Mouse (Mus musculus) hindbrain, postnatal 0 days (tissue): ENCODE data around the gene Nosip. TPM values are rescaled to one million over a fixed set of nuclear protein-coding genes. Genes with fewer than 3 reads are reported as not detected.

Experiments used
- ATAC-seq: fragments of 200-750 bp; cut with Nextera tagmentation; 2 replicates; pipeline ENCODE4 v1.8.0; 2017; ENCODE audit warnings: mild to moderate bottlenecking, moderate TSS enrichment, moderate library complexity
- DNase-seq: peaks from one replicate; pipeline ENCODE4 v3.0.0-alpha.2; 2015; ENCODE audit warnings: low spot score
- H3K27ac ChIP-seq: fragments of 300-500 bp; sonication (generic); 2 replicates; pipeline ENCODE4 v1.5.1; 2014; ENCODE audit warnings: mild to moderate bottlenecking
- H3K27me3 ChIP-seq: fragments of 300-500 bp; sonication (generic); 2 replicates; pipeline ENCODE4 v1.6.1; 2014; ENCODE audit warnings: low read length, mixed read lengths; ENCODE audit not compliant: insufficient read depth
- H3K36me3 ChIP-seq: fragments of 300-500 bp; sonication (generic); 2 replicates; pipeline ENCODE4 v1.6.1; 2014; ENCODE audit warnings: low read length, mixed read lengths; ENCODE audit not compliant: insufficient read depth
- H3K4me1 ChIP-seq: fragments of 300-500 bp; sonication (generic); 2 replicates; pipeline ENCODE4 v1.6.1; 2014; ENCODE audit warnings: antibody characterized with exemption, low read length, mixed read lengths; ENCODE audit not compliant: insufficient read depth
- H3K4me2 ChIP-seq: fragments of 300-500 bp; sonication (generic); 2 replicates; pipeline ENCODE4 v1.6.1; 2014; ENCODE audit warnings: low read depth, mild to moderate bottlenecking, low read length, moderate library complexity, mixed read lengths
- H3K4me3 ChIP-seq: fragments of 300-500 bp; sonication (generic); 2 replicates; pipeline ENCODE4 v1.5.1; 2014; ENCODE audit warnings: low read length
- H3K9ac ChIP-seq: fragments of 300-500 bp; sonication (generic); replicated peaks from 2 replicates; pipeline ENCODE4 v1.6.1; 2014; ENCODE audit warnings: mild to moderate bottlenecking, low read length, moderate library complexity, mixed read lengths
- H3K9me3 ChIP-seq: fragments of 300-500 bp; sonication (generic); 2 replicates; pipeline ENCODE4 v1.6.1; 2016; ENCODE audit warnings: low read length, mixed read lengths
- CTCF ChIP-seq: IDR thresholded peaks from 2 replicates; pipeline ENCODE4 v1.5.1; 2016; ENCODE audit warnings: antibody characterized with exemption, control low read depth, low read depth
- WGBS: fragments of 180-500 bp; shearing (Covaris S2); extraction: QIAGEN DNeasy Blood & Tissue Kit; methylation state at CpG from one replicate; pipeline ENCODE4 v1.1.7; 2014; 5-methylcytosine and 5-hydroxymethylcytosine counted together
- microRNA counts: library from miRNA; unstranded; fragments of <30 nt; microRNA quantifications from one replicate; lab custom pipeline; 2015
- microRNA-seq, 2 experiments: library from miRNA; unstranded; fragments of <30 nt; microRNA quantifications; one replicate each; pipeline ENCODE4; 2016
- polyA plus RNA-seq: library from polyadenylated mRNA; unstranded; fragments of >200 nt; fragmentation: Nextera tagmentation; extraction: Ambion mirVana; gene quantifications from 2 replicates; pipeline ENCODE4 v1.2.1, GENCODE M21; 2015
- total RNA-seq: library from RNA; depleted of rRNA; stranded (reverse); fragments of >200 nt; gene quantifications from 2 replicates; pipeline ENCODE4 v1.2.3, GENCODE M21; 2014; rRNA removed

Gene Nosip
- total and polyA plus RNA-seq, 2 experiments from 2014 or later, result 67.4 to 83.1 TPM

GRCm38 (mm10) chr7:45126844-45127699, 64.8 kb downstream of the Nosip start:
- H3K9me3 ChIP-seq, result no peaks in the 10 kb centered on the region
- H3K27me3 ChIP-seq, result no peaks in the 10 kb centered on the region
- peak; percentile 46 for TF ChIP-seq CTCF
- peak overlapping the region; percentile 99 for H3K9ac ChIP-seq
- ATAC-seq (no peak), DNase-seq (no peak)
- peak overlapping the region; percentile 95 for H3K4me3 ChIP-seq
- peaks cover 14% of the 10 kb centered on the region for H3K4me1 ChIP-seq
- peak overlapping the region; percentile 91; the same call in 1 of the 2 replicates for H3K27ac ChIP-seq
- peaks cover 35% of the 10 kb centered on the region for H3K36me3 ChIP-seq
- H3K4me2 ChIP-seq, result peak overlapping the region; percentile 93
- WGBS, result 49% methylated on average over 21 of the region's 21 CpGs

MicroRNAs encoded within 50 kb of the gene (microRNA counts, 519-probe panel; counts per million panel counts)
- 4,253 counts per million, percentile 74 among the panel's probes with 10 or more counts for microRNA mmu-miR-150 (lab: Ali Mortazavi, UCI)

Small RNAs within 50 kb of the gene (microRNA-seq; reads per million reads assigned to microRNA genes)
- gene Mir150, result 219 to 331 reads per million in 2 experiments
- gene Mir5121, result 10.9 to 14.3 reads per million in 2 experiments
- 1.1 to 1.8 reads per million in 2 experiments for gene Mir7054

Other genes starting within 250 kb of the Nosip start
Only the 30 nearest of the 36 such genes appear.
- gene Pnkp, start 205.3 kb upstream of the Nosip start, total RNA-seq, result 22.9 and 47.1 TPM in 2 replicates
- 35.7 and 37.5 TPM in 2 replicates for gene Pnkp, start 205.3 kb upstream of the Nosip start, polyA plus RNA-seq
- gene Ptov1, start 192.6 kb upstream of the Nosip start, total RNA-seq, result 524 and 597 TPM in 2 replicates
- gene Ptov1, start 192.6 kb upstream of the Nosip start, polyA plus RNA-seq, result 416 and 438 TPM in 2 replicates
- gene Med25, start 169.7 kb upstream of the Nosip start, total RNA-seq, result 193 and 194 TPM in 2 replicates
- 121 and 123 TPM in 2 replicates for gene Med25, start 169.7 kb upstream of the Nosip start, polyA plus RNA-seq
- gene Fuz, start 166.3 kb upstream of the Nosip start, total RNA-seq, result 27.8 and 29.8 TPM in 2 replicates
- 14.5 and 14.9 TPM in 2 replicates for gene Fuz, start 166.3 kb upstream of the Nosip start, polyA plus RNA-seq
- 251 and 255 TPM in 2 replicates for gene Ap2a1, start 132.9 kb upstream of the Nosip start, total RNA-seq
- 113 and 115 TPM in 2 replicates for gene Ap2a1, start 132.9 kb upstream of the Nosip start, polyA plus RNA-seq
- not detected in 2 replicates for gene Tsks, start 119.2 kb upstream of the Nosip start, total RNA-seq
- 0.25 and 0.40 TPM in 2 replicates for gene Tsks, start 119.2 kb upstream of the Nosip start, polyA plus RNA-seq
- gene Cpt1c, start 87.6 kb upstream of the Nosip start, total RNA-seq, result 99.4 and 105 TPM in 2 replicates
- 48.7 and 50.7 TPM in 2 replicates for gene Cpt1c, start 87.6 kb upstream of the Nosip start, polyA plus RNA-seq
- gene Prmt1, start 75.9 kb upstream of the Nosip start, total RNA-seq, result 215 and 251 TPM in 2 replicates
- gene Prmt1, start 75.9 kb upstream of the Nosip start, polyA plus RNA-seq, result 470 and 531 TPM in 2 replicates
- gene Irf3, start 64.8 kb upstream of the Nosip start, total RNA-seq, result 42.2 and 48.6 TPM in 2 replicates
- 31.5 and 33.7 TPM in 2 replicates for gene Irf3, start 64.8 kb upstream of the Nosip start, polyA plus RNA-seq
- gene Bcl2l12, start 63.7 kb upstream of the Nosip start, total RNA-seq, result 7.2 and 15.0 TPM in 2 replicates
- 13.0 and 13.6 TPM in 2 replicates for gene Bcl2l12, start 63.7 kb upstream of the Nosip start, polyA plus RNA-seq
- 76.7 and 77.7 TPM in 2 replicates for gene Scaf1, start 46.1 kb upstream of the Nosip start, total RNA-seq
- gene Scaf1, start 46.1 kb upstream of the Nosip start, polyA plus RNA-seq, result 40.7 and 45.6 TPM in 2 replicates
- gene Rras, start 44.5 kb upstream of the Nosip start, total RNA-seq, result 8.4 and 18.6 TPM in 2 replicates
- gene Rras, start 44.5 kb upstream of the Nosip start, polyA plus RNA-seq, result 15.8 and 16.9 TPM in 2 replicates
- 14.0 and 18.1 TPM in 2 replicates for gene Prr12, start 9.5 kb upstream of the Nosip start, total RNA-seq
- 7.5 and 9.2 TPM in 2 replicates for gene Prr12, start 9.5 kb upstream of the Nosip start, polyA plus RNA-seq
- 10.5 and 12.4 TPM in 2 replicates for gene Prrg2, start 248 bp downstream of the Nosip start, total RNA-seq
- gene Prrg2, start 248 bp downstream of the Nosip start, polyA plus RNA-seq, result 15.3 and 17.2 TPM in 2 replicates
- gene Rcn3, start 29.8 kb downstream of the Nosip start, total RNA-seq, result 42.9 and 45.1 TPM in 2 replicates
- 39.3 and 42.0 TPM in 2 replicates for gene Rcn3, start 29.8 kb downstream of the Nosip start, polyA plus RNA-seq
- 32.9 and 43.6 TPM in 2 replicates for gene Fcgrt, start 41.4 kb downstream of the Nosip start, total RNA-seq
- 43.8 and 45.9 TPM in 2 replicates for gene Fcgrt, start 41.4 kb downstream of the Nosip start, polyA plus RNA-seq
- 743 and 824 TPM in 2 replicates for gene Rps11, start 62.0 kb downstream of the Nosip start, total RNA-seq
- 768 and 794 TPM in 2 replicates for gene Rps11, start 62.0 kb downstream of the Nosip start, polyA plus RNA-seq
- gene Rpl13a, start 66.3 kb downstream of the Nosip start, total RNA-seq, result 1,377 and 1,807 TPM in 2 replicates
- gene Rpl13a, start 66.3 kb downstream of the Nosip start, polyA plus RNA-seq, result 800 and 828 TPM in 2 replicates
- not detected in 2 replicates for gene Gm45713, start 73.8 kb downstream of the Nosip start, total RNA-seq
- 0.15 TPM in 1 of 2 replicates, not detected in the other for gene Gm45713, start 73.8 kb downstream of the Nosip start, polyA plus RNA-seq
- gene Flt3l, start 74.0 kb downstream of the Nosip start, total RNA-seq, result 5.8 and 8.0 TPM in 2 replicates
- 2.1 and 3.0 TPM in 2 replicates for gene Flt3l, start 74.0 kb downstream of the Nosip start, polyA plus RNA-seq
- 119 and 124 TPM in 2 replicates for gene Pih1d1, start 91.9 kb downstream of the Nosip start, total RNA-seq
- gene Pih1d1, start 91.9 kb downstream of the Nosip start, polyA plus RNA-seq, result 79.3 and 80.5 TPM in 2 replicates
- 30.5 and 30.9 TPM in 2 replicates for gene Aldh16a1, start 92.2 kb downstream of the Nosip start, total RNA-seq
- gene Aldh16a1, start 92.2 kb downstream of the Nosip start, polyA plus RNA-seq, result 19.0 and 20.6 TPM in 2 replicates
- gene Slc17a7, start 101.5 kb downstream of the Nosip start, total RNA-seq, result 9.8 and 13.5 TPM in 2 replicates
- gene Slc17a7, start 101.5 kb downstream of the Nosip start, polyA plus RNA-seq, result 4.2 and 4.6 TPM in 2 replicates
- gene Gfy, start 117.1 kb downstream of the Nosip start, total RNA-seq, result 0.36 TPM in 1 of 2 replicates, not detected in the other
- gene Gfy, start 117.1 kb downstream of the Nosip start, polyA plus RNA-seq, result not detected in 2 replicates
- gene Pth2, start 118.6 kb downstream of the Nosip start, total RNA-seq, result not detected in 2 replicates
- gene Pth2, start 118.6 kb downstream of the Nosip start, polyA plus RNA-seq, result 1.1 and 2.1 TPM in 2 replicates
- gene Ccdc155, start 142.5 kb downstream of the Nosip start, total RNA-seq, result 0.10 TPM in 1 of 2 replicates, not detected in the other
- 0.46 and 0.55 TPM in 2 replicates for gene Ccdc155, start 142.5 kb downstream of the Nosip start, polyA plus RNA-seq
- gene Dkkl1, start 149.7 kb downstream of the Nosip start, total RNA-seq, result 15.7 and 18.3 TPM in 2 replicates
- gene Dkkl1, start 149.7 kb downstream of the Nosip start, polyA plus RNA-seq, result 24.0 and 25.4 TPM in 2 replicates
- 58.0 and 73.6 TPM in 2 replicates for gene Tead2, start 153.3 kb downstream of the Nosip start, total RNA-seq
- gene Tead2, start 153.3 kb downstream of the Nosip start, polyA plus RNA-seq, result 36.0 and 37.3 TPM in 2 replicates
- 0.40 and 1.0 TPM in 2 replicates for gene Cd37, start 176.7 kb downstream of the Nosip start, total RNA-seq
- 2.2 and 2.4 TPM in 2 replicates for gene Cd37, start 176.7 kb downstream of the Nosip start, polyA plus RNA-seq
- 1.3 and 1.8 TPM in 2 replicates for gene Slc6a16, start 178.7 kb downstream of the Nosip start, total RNA-seq
- gene Slc6a16, start 178.7 kb downstream of the Nosip start, polyA plus RNA-seq, result 2.0 and 2.1 TPM in 2 replicates